Mouse (Mus musculus) limb, embryonic 15.5 days (tissue): Measurements from ENCODE around the gene Mrpl53. TPM values are rescaled to one million over a fixed set of nuclear protein-coding genes. Genes with fewer than 3 reads are reported as not detected.

ENCODE experiments used
- ATAC-seq: fragments of 200-750 bp; cut with Nextera tagmentation; 2 replicates; pipeline ENCODE4 v1.8.0; 2017; ENCODE audit warnings: low read depth, moderate TSS enrichment; ENCODE audit not compliant: insufficient number of reproducible peaks, low FRiP score, low TSS enrichment
- H3K27ac ChIP-seq: fragments of 300-500 bp; sonication (generic); 2 replicates; pipeline ENCODE4 v1.5.1; 2015; ENCODE audit warnings: moderate library complexity, mild to moderate bottlenecking, inconsistent platforms
- H3K27me3 ChIP-seq: fragments of 300-500 bp; sonication (generic); 2 replicates; pipeline ENCODE4 v1.6.1; 2015; ENCODE audit warnings: inconsistent platforms
- H3K36me3 ChIP-seq: fragments of 300-500 bp; sonication (generic); 2 replicates; pipeline ENCODE4 v1.6.1; 2015; ENCODE audit warnings: inconsistent platforms
- H3K4me1 ChIP-seq: fragments of 300-500 bp; sonication (generic); 2 replicates; pipeline ENCODE4 v1.6.1; 2015; ENCODE audit warnings: inconsistent platforms
- H3K4me2 ChIP-seq: fragments of 300-500 bp; sonication (generic); 2 replicates; pipeline ENCODE4 v1.6.1; 2015; ENCODE audit warnings: mild to moderate bottlenecking, inconsistent platforms
- H3K4me3 ChIP-seq: fragments of 300-500 bp; sonication (generic); 2 replicates; pipeline ENCODE4 v1.5.1; 2015; ENCODE audit warnings: mild to moderate bottlenecking, inconsistent platforms
- H3K9ac ChIP-seq: fragments of 300-500 bp; sonication (generic); 2 replicates; pipeline ENCODE4 v1.6.1; 2015; ENCODE audit warnings: inconsistent platforms
- H3K9me3 ChIP-seq: fragments of 300-500 bp; sonication (generic); 2 replicates; pipeline ENCODE4 v1.6.1; 2016; ENCODE audit warnings: inconsistent platforms
- WGBS: fragments of 180-500 bp; shearing (Covaris S2); methylation state at CpG from one replicate; pipeline ENCODE4 v1.1.7; 2015; 5-methylcytosine and 5-hydroxymethylcytosine counted together
- polyA plus RNA-seq: library from polyadenylated mRNA; unstranded; fragments of >200 nt; fragmentation: Nextera tagmentation; extraction: Ambion mirVana; gene quantifications from 2 replicates; pipeline ENCODE4 v1.2.1, GENCODE M21; 2015

Gene Mrpl53
- polyA plus RNA-seq, 1 experiment from 2014 or later, result 123 TPM

- Histone ChIP-seq H3K4me1 (peaks cover 16% of the 10 kb centered on the region), H3K4me2 (peak within 1 kb of the TSS; percentile 96), H3K27ac (peak within 1 kb of the TSS; percentile 92), H3K36me3 (peaks cover 28% of the 10 kb centered on the region), H3K27me3 (peaks cover 43% of the 10 kb centered on the region), H3K9me3 (no peaks in the 10 kb centered on the region), H3K4me3 (peak within 1 kb of the TSS; percentile 74), H3K9ac (peak within 1 kb of the TSS; percentile 71)
- WGBS, result under 1% methylated on average over 54 of the region's 54 CpGs
- ATAC-seq, result peak; percentile 50
These were observed 31.1 kb upstream of the Mrpl53 start, which contains the start of gene Pcgf1 for GRCm38 (mm10) chr6:83077630-83078323. Gene Pcgf1, plus strand, starts transcription at chr6:83077869.

DNA sequence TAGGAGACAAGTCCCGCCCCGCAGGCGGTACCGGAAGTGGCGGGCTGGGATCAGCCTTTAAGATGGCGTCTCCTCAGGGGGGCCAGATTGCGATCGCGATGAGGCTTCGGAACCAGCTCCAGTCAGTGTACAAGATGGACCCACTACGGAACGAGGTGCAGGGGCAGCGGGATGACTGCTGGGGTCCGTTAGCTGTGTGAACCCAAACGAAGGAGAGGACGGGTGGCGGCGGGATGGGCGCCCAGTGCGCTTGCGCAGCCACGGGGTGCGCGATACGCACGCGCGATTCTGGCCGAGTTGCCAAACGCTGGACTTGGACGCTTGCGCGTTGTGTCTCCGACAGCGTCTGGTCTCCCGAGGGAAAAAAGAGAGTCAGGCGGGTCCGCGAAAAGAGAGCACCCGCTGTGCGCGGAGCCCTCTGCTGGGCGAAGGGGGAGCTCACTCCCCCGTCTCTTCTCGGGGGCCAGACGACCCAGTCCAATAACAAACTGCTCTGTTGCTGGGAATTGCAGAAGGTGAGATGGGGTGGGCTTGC is 30.4 kb upstream of the Mrpl53 start:
- Histone ChIP-seq H3K9ac (peak overlapping the region; percentile 71), H3K4me3 (peak overlapping the region; percentile 74), H3K27ac (peak overlapping the region; percentile 92), H3K4me2 (peak overlapping the region; percentile 96), H3K9me3 (no peaks in the 10 kb centered on the region), H3K27me3 (peaks cover 42% of the 10 kb centered on the region), H3K4me1 (peaks cover 16% of the 10 kb centered on the region), H3K36me3 (peaks cover 28% of the 10 kb centered on the region)
- peak; percentile 90 for ATAC-seq
- under 1% methylated on average over 46 of the region's 46 CpGs for WGBS

DNA sequence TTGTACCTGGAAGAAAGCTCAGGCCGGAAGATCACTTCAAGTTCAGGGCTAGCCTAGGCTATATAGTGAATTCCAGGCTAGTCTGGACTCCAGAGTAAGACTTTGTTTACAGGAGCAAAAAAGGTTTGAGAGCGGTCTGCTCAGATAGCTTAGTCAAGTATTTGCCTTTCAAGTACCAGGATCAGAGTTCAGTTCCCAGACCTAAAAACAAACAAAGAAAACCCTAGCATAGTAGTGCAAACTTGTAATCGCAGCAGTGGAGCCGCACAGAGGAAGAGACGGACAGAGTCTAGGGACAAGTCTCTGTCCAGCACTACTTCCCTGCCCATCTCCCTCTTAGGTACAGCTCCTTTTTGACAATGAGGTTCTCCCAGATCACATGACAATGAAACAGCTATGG is 28.6 kb upstream of the Mrpl53 start:
- no peaks in the 10 kb centered on the region for H3K9me3 ChIP-seq
- 93% methylated on average over 5 of the region's 5 CpGs for WGBS
- H3K9ac ChIP-seq, result no peak overlapping the region
- H3K36me3 ChIP-seq, result peaks cover 28% of the 10 kb centered on the region
- H3K27me3 ChIP-seq, result peaks cover 42% of the 10 kb centered on the region
- no peak overlapping the region for H3K4me2 ChIP-seq
- H3K4me1 ChIP-seq, result peaks cover 23% of the 10 kb centered on the region
- no peak overlapping the region for H3K4me3 ChIP-seq
- ATAC-seq, result no peak
- H3K27ac ChIP-seq, result no peak overlapping the region

- Histone ChIP-seq H3K9ac (0 out of 2 replicates have a peak overlapping the region, but pooled peaks have one; percentile 4), H3K4me3 (no peak overlapping the region), H3K4me2 (no peak overlapping the region), H3K36me3 (peaks cover 28% of the 10 kb centered on the region), H3K27ac (no peak overlapping the region), H3K27me3 (peaks cover 58% of the 10 kb centered on the region), H3K9me3 (no peaks in the 10 kb centered on the region), H3K4me1 (peaks cover 41% of the 10 kb centered on the region)
- 26% methylated on average over 5 of the region's 5 CpGs for WGBS
- no peak for ATAC-seq
These were observed 25.3 kb upstream of the Mrpl53 start for GRCm38 (mm10) chr6:83083497-83083896.

- Histone ChIP-seq H3K9me3 (no peaks in the 10 kb centered on the region), H3K27me3 (peaks cover 65% of the 10 kb centered on the region), H3K4me2 (no peak overlapping the region), H3K4me1 (peaks cover 33% of the 10 kb centered on the region), H3K9ac (no peak overlapping the region), H3K4me3 (no peak overlapping the region), H3K27ac (no peak overlapping the region), H3K36me3 (peaks cover 28% of the 10 kb centered on the region)
- 6% methylated on average over 6 of the region's 6 CpGs for WGBS
- no peak for ATAC-seq
These were observed 24.4 kb upstream of the Mrpl53 start for GRCm38 (mm10) chr6:83084477-83084876.

DNA sequence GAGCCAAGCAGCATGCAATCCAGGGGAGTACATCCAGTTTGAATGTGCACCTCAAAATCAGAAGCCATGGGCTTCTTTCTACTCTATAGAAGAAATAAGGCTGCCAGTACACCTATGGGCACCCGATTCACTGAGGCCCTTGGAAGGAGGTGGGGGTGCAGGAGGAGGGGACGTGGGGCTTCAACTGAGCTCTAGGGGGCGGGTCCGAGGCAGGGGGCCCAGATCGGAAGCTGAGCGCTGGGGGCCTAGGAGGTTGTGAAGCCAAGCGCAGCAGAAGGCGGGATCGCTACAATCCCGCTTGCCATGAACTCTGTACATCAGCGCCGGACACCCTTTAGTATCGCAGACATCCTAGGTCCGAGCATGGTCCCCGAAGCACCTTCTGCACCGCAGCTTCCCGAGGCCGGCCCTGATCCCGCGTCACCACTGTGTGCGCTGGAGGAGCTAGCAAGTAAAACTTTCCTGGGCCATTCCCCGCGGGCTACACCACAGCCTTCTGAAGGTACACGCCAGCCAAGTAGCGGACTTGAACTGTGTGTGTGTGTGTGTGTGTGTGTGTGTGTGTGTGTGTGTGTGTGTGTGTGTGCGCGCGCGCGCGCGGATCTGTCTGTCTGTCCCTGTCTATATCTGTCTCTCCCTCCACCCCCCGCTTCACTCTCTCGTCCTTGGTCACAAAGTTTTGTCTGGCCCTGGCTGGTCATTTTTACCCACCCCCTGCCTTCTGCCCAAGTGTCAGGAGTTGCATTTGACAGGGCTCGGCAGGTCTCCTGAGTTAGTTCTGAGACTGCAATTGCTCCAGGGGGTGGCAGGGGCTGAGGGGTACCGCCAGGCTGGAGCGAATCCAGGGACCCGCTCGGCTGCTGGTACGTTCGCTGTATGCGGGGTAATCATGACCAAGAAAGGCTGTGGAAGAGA is 22.5 kb upstream of the Mrpl53 start, which contains the start of gene Lbx2:
TSS of gene Lbx2 (plus strand) at position 247 of the 915 bp plus-strand sequence.
- Histone ChIP-seq H3K4me1 (peaks cover 32% of the 10 kb centered on the region), H3K36me3 (peaks cover 11% of the 10 kb centered on the region), H3K9me3 (no peaks in the 10 kb centered on the region), H3K9ac (no peak within 1 kb of the TSS), H3K4me2 (peak within 1 kb of the TSS; percentile 47), H3K4me3 (peak within 1 kb of the TSS; percentile 24), H3K27ac (no peak within 1 kb of the TSS), H3K27me3 (peaks cover 82% of the 10 kb centered on the region)
- WGBS, result 3% methylated on average over 40 of the region's 42 CpGs
- ATAC-seq, result no peak

DNA sequence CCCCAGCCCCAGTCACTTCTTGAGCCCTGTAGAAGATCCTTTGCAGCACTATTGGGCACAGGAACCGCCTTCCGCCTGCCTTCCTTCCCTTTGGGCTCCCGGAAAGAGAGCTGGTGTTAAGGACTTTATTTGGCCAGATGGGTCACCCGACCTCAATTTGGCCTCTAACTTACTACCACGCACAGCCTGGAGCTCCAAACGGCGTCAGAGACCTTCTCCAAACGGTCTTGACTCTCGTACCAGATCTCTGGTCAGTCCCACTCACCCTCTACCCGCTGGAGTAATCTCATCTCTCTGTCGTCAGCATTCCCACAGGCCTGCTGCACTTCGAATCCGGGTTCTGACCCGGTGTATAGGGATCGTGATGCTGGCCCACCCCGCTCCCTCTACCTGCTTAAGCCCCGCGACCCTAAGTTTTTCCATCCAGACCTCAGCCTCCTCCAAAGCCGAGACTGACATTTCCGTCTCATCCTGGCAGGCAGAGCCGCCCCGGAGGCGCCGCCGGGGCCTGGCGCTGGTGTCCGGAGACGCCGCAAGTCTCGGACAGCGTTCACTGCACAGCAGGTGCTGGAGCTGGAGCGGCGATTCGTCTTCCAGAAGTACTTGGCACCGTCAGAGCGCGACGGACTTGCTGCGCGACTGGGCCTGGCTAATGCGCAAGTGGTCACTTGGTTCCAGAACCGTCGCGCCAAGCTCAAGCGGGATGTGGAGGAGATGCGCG is 21.5 kb upstream of the Mrpl53 start:
- 3% methylated on average over 47 of the region's 47 CpGs for WGBS
- H3K9ac ChIP-seq, result 0 out of 2 replicates have a peak overlapping the region, but pooled peaks have one; percentile 11
- H3K9me3 ChIP-seq, result no peaks in the 10 kb centered on the region
- H3K27ac ChIP-seq, result no peak overlapping the region
- H3K4me1 ChIP-seq, result peaks cover 32% of the 10 kb centered on the region
- H3K4me2 ChIP-seq, result peak overlapping the region; percentile 39
- peaks cover 81% of the 10 kb centered on the region for H3K27me3 ChIP-seq
- peak overlapping the region; percentile 24 for H3K4me3 ChIP-seq
- ATAC-seq, result no peak
- H3K36me3 ChIP-seq, result 0 out of 2 replicates have a peak, but pooled peaks cover 2% of the 10 kb centered on the region

DNA sequence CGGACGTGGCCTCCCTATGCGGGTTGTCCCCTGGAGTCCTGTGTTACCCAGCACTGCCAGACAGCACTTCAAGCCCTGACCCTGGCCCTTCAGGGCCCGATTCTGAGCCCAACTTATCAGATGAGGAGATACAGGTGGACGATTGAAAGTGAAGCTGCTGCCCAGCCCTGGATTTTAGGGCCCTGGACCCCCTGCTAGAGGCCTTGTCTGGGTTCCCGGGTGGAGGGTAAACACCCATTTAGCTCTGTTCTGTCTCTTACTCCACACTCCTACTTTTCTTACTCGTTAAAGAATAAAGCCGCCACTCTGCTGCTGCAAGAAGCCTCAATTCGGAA is 20.9 kb upstream of the Mrpl53 start:
- Histone ChIP-seq H3K36me3 (no peaks in the 10 kb centered on the region), H3K4me3 (peak overlapping the region; percentile 24; the same call in 1 of the 2 replicates), H3K9me3 (no peaks in the 10 kb centered on the region), H3K27me3 (peaks cover 81% of the 10 kb centered on the region), H3K4me1 (peaks cover 32% of the 10 kb centered on the region), H3K27ac (no peak overlapping the region), H3K4me2 (peak overlapping the region; percentile 39), H3K9ac (no peak overlapping the region)
- 13% methylated on average over 9 of the region's 9 CpGs for WGBS
- ATAC-seq, result no peak

DNA sequence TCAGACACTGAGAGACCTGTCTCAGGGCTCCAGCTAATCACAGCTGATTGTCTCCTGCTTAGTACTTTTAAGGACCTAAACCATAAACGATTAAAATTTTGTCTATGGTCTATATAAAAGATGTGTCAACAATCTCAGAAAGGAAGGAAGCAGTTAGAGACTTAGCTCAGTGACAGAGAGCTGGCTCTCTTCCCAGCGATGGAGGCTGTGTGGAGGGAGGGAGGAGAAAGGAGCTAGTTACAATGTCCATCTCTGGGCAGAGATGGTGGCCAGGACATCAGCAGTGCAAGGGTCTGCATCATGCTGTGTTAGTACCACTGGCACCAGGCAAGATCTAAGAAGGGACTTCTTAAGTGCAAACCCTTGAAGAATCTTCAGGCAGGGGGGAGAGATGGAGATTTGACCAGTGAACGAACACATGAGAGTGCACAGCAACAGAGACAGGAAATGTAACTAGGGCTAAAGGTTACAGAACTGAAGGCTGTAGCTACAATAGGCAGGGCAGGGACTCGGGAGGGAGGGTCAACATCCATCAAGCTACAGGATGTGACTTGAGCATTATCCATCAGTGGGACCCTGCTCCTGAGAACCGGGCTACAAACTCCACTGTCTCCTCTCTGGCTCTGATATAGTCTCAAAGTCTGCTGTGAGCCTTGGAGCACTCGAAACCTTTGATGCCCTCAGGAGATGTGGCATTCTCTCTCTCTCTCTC is 16.3 kb upstream of the Mrpl53 start:
- peaks cover 46% of the 10 kb centered on the region for H3K27me3 ChIP-seq
- H3K9ac ChIP-seq, result no peak overlapping the region
- H3K9me3 ChIP-seq, result no peaks in the 10 kb centered on the region
- no peaks in the 10 kb centered on the region for H3K36me3 ChIP-seq
- no peak overlapping the region for H3K27ac ChIP-seq
- ATAC-seq, result no peak
- no peak overlapping the region for H3K4me2 ChIP-seq
- H3K4me3 ChIP-seq, result no peak overlapping the region
- H3K4me1 ChIP-seq, result peaks cover 6% of the 10 kb centered on the region
- WGBS, result 35% methylated on average over 6 of the region's 6 CpGs

DNA sequence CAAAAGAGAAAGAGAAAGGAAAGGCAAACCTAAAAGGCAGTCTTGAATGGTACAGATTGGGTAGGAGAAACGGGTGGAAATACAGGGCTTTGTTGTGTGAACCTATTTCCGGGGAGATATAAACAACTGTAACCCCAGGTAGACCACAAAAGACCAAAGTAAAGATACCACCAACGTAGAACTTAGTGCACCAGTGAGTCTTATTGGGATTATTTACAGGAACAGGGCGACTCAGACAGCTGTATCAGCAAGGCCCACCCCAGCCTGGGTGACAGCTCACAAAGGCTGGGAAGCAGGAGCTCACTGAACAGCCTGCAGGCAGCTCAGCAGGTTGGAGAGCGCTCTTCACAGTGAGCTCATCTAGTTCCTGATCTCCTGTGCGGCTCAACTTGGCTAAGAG is 12.9 kb upstream of the Mrpl53 start:
- no peak for ATAC-seq
- Histone ChIP-seq H3K4me3 (no peak overlapping the region), H3K9me3 (no peaks in the 10 kb centered on the region), H3K9ac (no peak overlapping the region), H3K4me2 (no peak overlapping the region), H3K27ac (no peak overlapping the region), H3K36me3 (no peaks in the 10 kb centered on the region), H3K4me1 (no peaks in the 10 kb centered on the region), H3K27me3 (peaks cover 14% of the 10 kb centered on the region)
- 48% methylated on average over 6 of the region's 6 CpGs for WGBS

GRCm38 (mm10) chr6:83098411-83098810 is 10.4 kb upstream of the Mrpl53 start:
- Histone ChIP-seq H3K36me3 (no peaks in the 10 kb centered on the region), H3K27ac (no peak overlapping the region), H3K4me1 (peaks cover 16% of the 10 kb centered on the region), H3K27me3 (0 out of 2 replicates have a peak, but pooled peaks cover 7% of the 10 kb centered on the region), H3K4me2 (no peak overlapping the region), H3K9ac (no peak overlapping the region), H3K9me3 (no peaks in the 10 kb centered on the region), H3K4me3 (no peak overlapping the region)
- WGBS, result 54% methylated on average over 2 of the region's 2 CpGs
- ATAC-seq, result no peak
